Mouse (Mus musculus) myocyte (in vitro differentiated cells): ENCODE results near the gene Cmpk1.

Experiments used
- MAX ChIP-seq: IDR thresholded peaks from one replicate; pipeline ENCODE4 v1.6.1; 2011; ENCODE audit warnings: low read depth, mild to moderate bottlenecking, control low read depth
- MYOG ChIP-seq, 3 experiments: IDR thresholded peaks; one replicate each; pipeline ENCODE4 v1.6.1; 2011; ENCODE audit warnings: control low read depth in 2 of 3, low read depth in 2 of 3, mild to moderate bottlenecking in 2 of 3; ENCODE audit not compliant: insufficient read length in 2 of 3, control insufficient read depth in 1 of 3, insufficient read depth in 1 of 3
- POLR2A ChIP-seq: IDR thresholded peaks from one replicate; pipeline ENCODE4 v1.6.1; 2011; ENCODE audit warnings: low read depth, mild to moderate bottlenecking, control low read depth, moderate library complexity; ENCODE audit not compliant: insufficient read length
- TCF12 ChIP-seq: IDR thresholded peaks from one replicate; pipeline ENCODE4 v1.6.1; 2011; ENCODE audit warnings: mild to moderate bottlenecking, control low read depth; ENCODE audit not compliant: poor library complexity, insufficient read depth, severe bottlenecking
- USF1 ChIP-seq: IDR thresholded peaks from one replicate; pipeline ENCODE4 v1.6.1; 2011; ENCODE audit warnings: low read depth, mild to moderate bottlenecking, control low read depth, moderate library complexity

GRCm38 (mm10) chr4:115000429-115000795 lies 13.4 kb upstream of the Cmpk1 start:
- TF ChIP-seq TCF12 (no peak), USF1 (no peak), POLR2A (no peak), MAX (no peak), MYOG (IDR thresholded peaks at IDR 0.05; ENCODE audit: control insufficient read depth in 1 of 3, insufficient read depth in 1 of 3, insufficient read length in 2 of 3, low read depth in 2 of 3) (no peak)
